Mouse (Mus musculus) bone marrow, adult 2 months (tissue): Measurements from ENCODE around the gene Ctbs.

Experiments
- CTCF ChIP-seq: fragments of 200-500 bp; IDR thresholded peaks from 2 replicates; pipeline ENCODE4 v1.5.1; 2011; ENCODE audit warnings: low read length, control low read depth; ENCODE audit not compliant: control insufficient read depth, insufficient read depth
- POLR2A ChIP-seq: fragments of 200-500 bp; IDR thresholded peaks from 2 replicates; pipeline ENCODE4 v1.6.1; 2011; ENCODE audit warnings: low read depth, mild to moderate bottlenecking, control low read depth, low read length, borderline replicate concordance; ENCODE audit not compliant: control insufficient read depth

GRCm38 (mm10) chr3:146436114-146436513 lies 13.5 kb upstream of the Ctbs start:
- TF ChIP-seq POLR2A: no peak
- no peak for TF ChIP-seq CTCF
